Mouse (Mus musculus): Measurements from ENCODE around the gene Tm9sf2.

DNA sequence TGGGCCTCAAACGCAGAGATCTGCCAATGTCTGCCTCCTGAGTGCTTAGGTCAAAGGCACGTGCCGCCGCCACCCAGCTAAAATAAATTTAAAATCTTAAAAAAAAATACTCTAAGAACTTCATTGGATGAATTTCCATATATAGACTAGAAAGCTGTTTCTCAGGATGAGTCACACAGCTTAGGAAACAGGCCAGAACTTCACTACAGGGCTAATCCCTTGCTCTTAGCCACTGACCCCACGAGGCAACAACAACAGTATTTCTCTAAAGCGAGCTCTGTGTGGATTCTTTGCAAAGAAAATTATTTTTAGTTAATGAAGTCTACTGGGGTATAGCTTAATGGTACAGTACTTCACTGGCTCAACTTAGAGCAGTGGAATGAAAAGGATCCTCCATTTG is 45.5 kb upstream of the Tm9sf2 start:
- TF ChIP-seq GATA1 (IDR thresholded peaks at IDR 0.05; ENCODE audit: borderline replicate concordance, low read length), result no peak
- no peak for TF ChIP-seq FLI1 (IDR thresholded peaks at IDR 0.05; ENCODE audit: low read length)

Measured in megakaryocyte, embryonic 14.5 days (primary cell).